Mouse (Mus musculus): Measurements from ENCODE around the gene Ccdc113. TPM values are rescaled to one million over a fixed set of nuclear protein-coding genes. Genes with fewer than 3 reads are reported as not detected.
"Not testable (repeated sequence)": the region's sequence is repeated elsewhere in the genome, so short reads cannot be mapped to it uniquely, and the experiment has no call there.

Gene Ccdc113
- polyA plus RNA-seq, 1 experiment from 2014 or later: 0.24 TPM

DNA sequence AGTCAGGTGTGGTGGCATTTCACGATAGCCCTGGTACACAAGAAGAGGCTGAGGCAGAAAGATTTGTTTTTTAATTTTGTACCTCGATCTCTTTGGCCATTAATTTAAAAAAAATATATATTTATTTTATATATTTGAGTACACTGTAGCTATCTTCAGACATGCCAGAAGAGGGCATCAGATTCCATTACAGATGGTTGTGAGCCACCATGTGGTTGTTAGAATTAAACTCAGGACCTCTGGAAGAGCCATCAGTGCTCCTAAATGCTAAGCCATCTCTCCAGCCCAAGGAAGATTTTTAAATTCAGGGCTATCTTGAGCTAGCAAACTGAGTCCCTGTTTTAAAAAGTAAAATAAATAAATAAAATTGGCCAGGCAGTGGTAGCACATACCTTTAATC lies 68.3 kb downstream of the Ccdc113 start:
- no peak overlapping the region for H3K4me2 ChIP-seq
- no peaks in the 10 kb centered on the region for H3K9me3 ChIP-seq (ENCODE audit: low read depth, low read length)
- TF ChIP-seq CTCF (IDR thresholded peaks at IDR 0.05; ENCODE audit: low read depth): no peak
- no peak overlapping the region for H3K9ac ChIP-seq
- no peak overlapping the region for H3K27ac ChIP-seq (ENCODE audit: low read depth)
- H3K4me1 ChIP-seq (ENCODE audit: insufficient read depth): no peaks in the 10 kb centered on the region
- ATAC-seq (ENCODE audit: insufficient read depth) (no peak), DNase-seq (no peak)
- 62% methylated on average over 2 of the region's 2 CpGs for WGBS
- H3K27me3 ChIP-seq (ENCODE audit: insufficient read depth, low read length): no peaks in the 10 kb centered on the region
- no peak overlapping the region for H3K4me3 ChIP-seq (ENCODE audit: low read depth, low read length)
- H3K36me3 ChIP-seq (ENCODE audit: insufficient read depth): no peaks in the 10 kb centered on the region

DNA sequence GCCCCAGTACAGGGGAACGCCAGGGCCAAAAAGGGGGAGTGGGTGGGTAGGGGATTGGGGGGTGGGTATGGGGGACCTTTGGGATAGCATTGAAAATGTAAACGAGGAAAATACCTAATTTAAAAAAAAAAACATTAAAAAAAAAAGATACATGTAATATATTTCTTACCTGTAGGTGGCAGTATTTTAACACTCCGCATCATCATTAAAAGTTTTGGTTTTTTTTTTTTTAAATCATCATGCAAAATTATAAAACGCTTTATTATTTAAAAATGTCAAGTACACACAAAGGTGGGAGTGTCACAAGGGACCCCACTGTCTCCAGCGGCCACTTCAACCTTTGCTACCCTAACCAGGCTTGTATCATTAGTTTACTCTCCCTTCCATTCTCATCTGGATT lies 72.6 kb downstream of the Ccdc113 start:
- H3K4me2 ChIP-seq; H3K4me3 ChIP-seq (ENCODE audit: low read depth, low read length); H3K4me1 ChIP-seq (ENCODE audit: insufficient read depth); H3K9ac ChIP-seq; DNase-seq; H3K9me3 ChIP-seq (ENCODE audit: low read depth, low read length); H3K27ac ChIP-seq (ENCODE audit: low read depth); ATAC-seq (ENCODE audit: insufficient read depth); H3K27me3 ChIP-seq (ENCODE audit: insufficient read depth, low read length); H3K36me3 ChIP-seq (ENCODE audit: insufficient read depth): not testable (repeated sequence)
- 15% methylated on average over 4 of the region's 5 CpGs for WGBS

DNA sequence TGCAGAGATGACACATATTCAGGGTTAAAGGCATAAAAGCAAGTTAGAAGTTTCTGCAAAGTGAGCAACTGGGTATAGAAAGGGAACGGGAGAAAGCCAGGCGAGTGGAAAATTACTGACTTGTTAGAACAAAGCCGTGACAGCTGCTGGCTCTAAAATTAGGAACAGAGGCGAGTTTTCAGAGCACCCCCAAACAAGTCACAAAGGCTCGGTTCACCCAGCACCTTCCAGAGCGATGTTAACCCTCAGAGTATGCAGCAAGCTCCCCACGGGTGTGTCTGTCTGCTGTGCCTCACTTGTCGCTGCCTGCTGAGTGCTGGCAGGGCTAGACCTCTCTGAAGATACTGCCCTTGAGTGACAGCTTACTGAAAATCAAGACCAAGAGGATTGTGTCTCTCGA lies 73.3 kb downstream of the Ccdc113 start:
- DNase-seq: no peak
- WGBS: 51% methylated on average over 9 of the region's 9 CpGs

More for the DNA sequence above, 73.3 kb downstream of the Ccdc113 start:
- no peak for TF ChIP-seq CTCF (IDR thresholded peaks at IDR 0.05; ENCODE audit: low read depth)
- H3K9ac ChIP-seq: no peak overlapping the region
- no peaks in the 10 kb centered on the region for H3K4me1 ChIP-seq (ENCODE audit: insufficient read depth)
- H3K36me3 ChIP-seq (ENCODE audit: insufficient read depth): no peaks in the 10 kb centered on the region
- no peak overlapping the region for H3K4me2 ChIP-seq
- no peaks in the 10 kb centered on the region for H3K9me3 ChIP-seq (ENCODE audit: low read depth, low read length)
- H3K4me3 ChIP-seq (ENCODE audit: low read depth, low read length): no peak overlapping the region
- H3K27ac ChIP-seq (ENCODE audit: low read depth): no peak overlapping the region
- ATAC-seq (ENCODE audit: insufficient read depth): no peak
- H3K27me3 ChIP-seq (ENCODE audit: insufficient read depth, low read length): no peaks in the 10 kb centered on the region; the same call in 1 of the 2 replicates

Other genes starting within 250 kb of the Ccdc113 start
- gene Cngb1, start 227.5 kb upstream of the Ccdc113 start, polyA plus RNA-seq (2014; fragmentation: Nextera tagmentation; extraction: Ambion mirVana): 0.28 and 0.69 TPM in 2 replicates
- gene Tepp, start 223.5 kb upstream of the Ccdc113 start, polyA plus RNA-seq (2014; fragmentation: Nextera tagmentation; extraction: Ambion mirVana): 0.37 and 0.53 TPM in 2 replicates
- 9.2 and 10.9 TPM in 2 replicates for gene Zfp319, start 202.1 kb upstream of the Ccdc113 start, polyA plus RNA-seq (2014; fragmentation: Nextera tagmentation; extraction: Ambion mirVana)
- gene Usb1, start 201.8 kb upstream of the Ccdc113 start, polyA plus RNA-seq (2014; fragmentation: Nextera tagmentation; extraction: Ambion mirVana): 32.1 and 34.0 TPM in 2 replicates
- 22.5 and 25.6 TPM in 2 replicates for gene Mmp15, start 181.8 kb upstream of the Ccdc113 start, polyA plus RNA-seq (2014; fragmentation: Nextera tagmentation; extraction: Ambion mirVana)
- 162 and 169 TPM in 2 replicates for gene Cfap20, start 99.2 kb upstream of the Ccdc113 start, polyA plus RNA-seq (2014; fragmentation: Nextera tagmentation; extraction: Ambion mirVana)
- 18.4 and 22.8 TPM in 2 replicates for gene Csnk2a2, start 44.0 kb upstream of the Ccdc113 start, polyA plus RNA-seq (2014; fragmentation: Nextera tagmentation; extraction: Ambion mirVana)
- not detected in 2 replicates for gene Prss54, start 42.3 kb downstream of the Ccdc113 start, polyA plus RNA-seq (2014; fragmentation: Nextera tagmentation; extraction: Ambion mirVana)
- 26.5 and 31.6 TPM in 2 replicates for gene Gins3, start 99.4 kb downstream of the Ccdc113 start, polyA plus RNA-seq (2014; fragmentation: Nextera tagmentation; extraction: Ambion mirVana)
- 11.4 and 14.6 TPM in 2 replicates for gene Ndrg4, start 142.9 kb downstream of the Ccdc113 start, polyA plus RNA-seq (2014; fragmentation: Nextera tagmentation; extraction: Ambion mirVana)
- 19.9 and 20.4 TPM in 2 replicates for gene Setd6, start 181.8 kb downstream of the Ccdc113 start, polyA plus RNA-seq (2014; fragmentation: Nextera tagmentation; extraction: Ambion mirVana)

Measured in lung, embryonic 14.5 days (tissue).